Mouse (Mus musculus) lung, embryonic 16.5 days (tissue): ENCODE measurements around the gene Fam19a2. TPM values are rescaled to one million over a fixed set of nuclear protein-coding genes. Genes with fewer than 3 reads are reported as not detected.

Source experiments
- ATAC-seq: fragments of 200-750 bp; cut with Nextera tagmentation; 2 replicates; pipeline ENCODE4 v1.8.0; 2017; ENCODE audit warnings: low read depth, mild to moderate bottlenecking, moderate library complexity
- H3K27ac ChIP-seq: fragments of 300-500 bp; sonication (generic); 2 replicates; pipeline ENCODE4 v1.5.1; 2014; ENCODE audit warnings: mild to moderate bottlenecking, control low read depth, low read length
- H3K27me3 ChIP-seq: fragments of 300-500 bp; sonication (generic); 2 replicates; pipeline ENCODE4 v1.6.1; 2014; ENCODE audit warnings: low read depth, low read length, mixed read lengths; ENCODE audit not compliant: control insufficient read depth, insufficient read depth
- H3K36me3 ChIP-seq: fragments of 300-500 bp; sonication (generic); 2 replicates; pipeline ENCODE4 v1.6.1; 2014; ENCODE audit warnings: low read length; ENCODE audit not compliant: control insufficient read depth, insufficient read depth
- H3K4me1 ChIP-seq: fragments of 300-500 bp; sonication (generic); replicated peaks from 2 replicates; pipeline ENCODE4 v1.6.1; 2014; ENCODE audit warnings: low read length, mixed read lengths; ENCODE audit not compliant: control insufficient read depth, insufficient read depth
- H3K4me2 ChIP-seq: fragments of 300-500 bp; sonication (generic); 2 replicates; pipeline ENCODE4 v1.6.1; 2014; ENCODE audit warnings: low read depth, low read length, control low read depth
- H3K4me3 ChIP-seq: fragments of 300-500 bp; sonication (generic); 2 replicates; pipeline ENCODE4 v1.5.1; 2014; ENCODE audit warnings: mild to moderate bottlenecking, low read length, control low read depth
- H3K9ac ChIP-seq: fragments of 300-500 bp; sonication (generic); 2 replicates; pipeline ENCODE4 v1.6.1; 2014; ENCODE audit warnings: low read length, control low read depth
- H3K9me3 ChIP-seq: fragments of 300-500 bp; sonication (generic); 2 replicates; pipeline ENCODE4 v1.6.1; 2016; ENCODE audit warnings: low read length; ENCODE audit not compliant: control insufficient read depth
- WGBS: fragments of 180-500 bp; shearing (Covaris S2); extraction: QIAGEN DNeasy Blood & Tissue Kit; methylation state at CpG from one replicate; pipeline ENCODE4 v1.1.7; 2014; 5-methylcytosine and 5-hydroxymethylcytosine counted together
- polyA plus RNA-seq: library from polyadenylated mRNA; unstranded; fragments of >200 nt; fragmentation: Nextera tagmentation; extraction: Ambion mirVana; gene quantifications from 2 replicates; pipeline ENCODE4 v1.2.1, GENCODE M21; 2015

The Fam19a2 gene
- polyA plus RNA-seq, 1 experiment from 2014 or later = 1.8 TPM

DNA sequence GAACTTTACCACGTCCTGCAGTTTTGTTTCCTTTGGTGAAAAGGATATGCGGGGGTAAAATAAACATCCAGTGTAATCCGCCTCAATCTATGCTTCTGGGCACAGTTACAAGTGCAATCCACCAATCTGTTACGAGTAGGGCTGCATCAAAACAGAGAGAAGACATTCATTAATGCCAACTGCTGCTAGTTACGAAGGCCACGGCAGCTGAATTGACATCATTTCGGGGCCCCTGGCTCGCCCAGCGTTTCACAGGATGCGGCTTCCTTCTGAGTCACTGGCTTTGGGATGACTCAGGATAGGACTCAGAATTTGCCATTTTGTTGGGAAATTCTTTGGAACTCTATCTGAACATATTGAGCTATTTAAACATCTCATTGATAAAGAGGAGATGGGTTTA, 4.8 kb downstream of the Fam19a2 start:
- 66% methylated on average over 10 of the region's 10 CpGs for WGBS
- peaks cover 22% of the 10 kb centered on the region for H3K27me3 ChIP-seq
- H3K4me2 ChIP-seq = no peak overlapping the region
- H3K36me3 ChIP-seq = no peaks in the 10 kb centered on the region
- ATAC-seq = no peak
- no peak overlapping the region for H3K27ac ChIP-seq
- no peaks in the 10 kb centered on the region for H3K9me3 ChIP-seq
- peaks cover 10% of the 10 kb centered on the region for H3K4me1 ChIP-seq
- H3K4me3 ChIP-seq = no peak overlapping the region
- H3K9ac ChIP-seq = no peak overlapping the region

DNA sequence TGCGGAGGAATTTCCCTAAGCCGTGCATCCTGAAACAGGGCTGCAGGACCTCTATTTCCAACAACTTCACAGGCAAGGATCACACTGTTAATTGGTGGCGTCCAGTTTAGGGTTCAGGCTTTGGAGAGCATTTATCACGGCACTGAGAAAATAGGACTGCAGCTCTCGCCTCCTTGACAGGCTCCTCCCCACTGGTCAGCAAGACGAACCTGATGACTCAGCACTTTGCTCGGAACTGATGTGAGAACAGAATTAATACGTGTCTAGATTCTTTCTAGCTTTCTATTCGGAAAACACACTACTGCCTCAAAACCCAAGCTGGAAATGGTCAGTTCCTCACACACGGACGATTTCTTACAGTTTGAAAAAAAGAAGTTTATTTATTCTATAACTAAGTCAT, 10.8 kb downstream of the Fam19a2 start:
- no peak overlapping the region for H3K9ac ChIP-seq
- H3K27me3 ChIP-seq = no peaks in the 10 kb centered on the region
- H3K4me1 ChIP-seq = no peaks in the 10 kb centered on the region
- WGBS = 42% methylated on average over 11 of the region's 11 CpGs
- no peaks in the 10 kb centered on the region for H3K36me3 ChIP-seq
- H3K9me3 ChIP-seq = no peaks in the 10 kb centered on the region
- H3K4me2 ChIP-seq = no peak overlapping the region
- no peak overlapping the region for H3K4me3 ChIP-seq
- no peak for ATAC-seq
- H3K27ac ChIP-seq = no peak overlapping the region

GRCm38 (mm10) chr10:123307300-123307699, 43.5 kb downstream of the Fam19a2 start:
- no peaks in the 10 kb centered on the region for H3K9me3 ChIP-seq
- H3K36me3 ChIP-seq = no peaks in the 10 kb centered on the region
- ATAC-seq = no peak
- no peak overlapping the region for H3K4me3 ChIP-seq
- H3K4me1 ChIP-seq = no peaks in the 10 kb centered on the region
- no peak overlapping the region for H3K27ac ChIP-seq
- no peak overlapping the region for H3K4me2 ChIP-seq
- no peak overlapping the region for H3K9ac ChIP-seq
- H3K27me3 ChIP-seq = no peaks in the 10 kb centered on the region

DNA sequence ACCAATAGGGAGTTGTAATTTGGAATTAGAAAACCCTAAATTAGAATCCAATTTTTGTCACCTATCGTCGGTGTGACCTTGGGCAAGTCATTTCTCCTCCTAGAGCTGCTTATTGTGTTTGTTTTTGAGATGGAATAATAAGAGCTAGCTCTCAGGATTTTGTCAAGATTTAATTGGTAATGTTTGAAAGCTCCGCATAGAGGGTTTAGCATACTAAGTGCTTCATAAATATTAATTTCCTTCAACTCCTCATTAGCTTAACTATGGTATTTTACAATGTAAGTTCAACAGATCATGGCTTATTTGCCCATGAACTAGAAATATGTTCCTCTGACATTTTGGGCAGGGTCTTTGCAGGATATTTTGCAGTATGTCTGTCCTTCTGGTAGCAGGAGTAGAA, 62.5 kb downstream of the Fam19a2 start:
- Histone ChIP-seq H3K27me3 (no peaks in the 10 kb centered on the region), H3K4me3 (no peak overlapping the region), H3K9ac (no peak overlapping the region), H3K27ac (no peak overlapping the region), H3K36me3 (no peaks in the 10 kb centered on the region), H3K4me2 (no peak overlapping the region), H3K9me3 (no peaks in the 10 kb centered on the region), H3K4me1 (no peaks in the 10 kb centered on the region)
- ATAC-seq = no peak
- 83% methylated on average over 3 of the region's 3 CpGs for WGBS

- Histone ChIP-seq H3K27me3 (no peaks in the 10 kb centered on the region), H3K4me3 (no peak overlapping the region), H3K9me3 (no peaks in the 10 kb centered on the region), H3K27ac (no peak overlapping the region), H3K36me3 (no peaks in the 10 kb centered on the region), H3K9ac (no peak overlapping the region), H3K4me2 (no peak overlapping the region), H3K4me1 (no peaks in the 10 kb centered on the region)
- no peak for ATAC-seq
- WGBS = 59% methylated on average over 5 of the region's 5 CpGs
These were observed 77.5 kb downstream of the Fam19a2 start for GRCm38 (mm10) chr10:123341280-123341679.

DNA sequence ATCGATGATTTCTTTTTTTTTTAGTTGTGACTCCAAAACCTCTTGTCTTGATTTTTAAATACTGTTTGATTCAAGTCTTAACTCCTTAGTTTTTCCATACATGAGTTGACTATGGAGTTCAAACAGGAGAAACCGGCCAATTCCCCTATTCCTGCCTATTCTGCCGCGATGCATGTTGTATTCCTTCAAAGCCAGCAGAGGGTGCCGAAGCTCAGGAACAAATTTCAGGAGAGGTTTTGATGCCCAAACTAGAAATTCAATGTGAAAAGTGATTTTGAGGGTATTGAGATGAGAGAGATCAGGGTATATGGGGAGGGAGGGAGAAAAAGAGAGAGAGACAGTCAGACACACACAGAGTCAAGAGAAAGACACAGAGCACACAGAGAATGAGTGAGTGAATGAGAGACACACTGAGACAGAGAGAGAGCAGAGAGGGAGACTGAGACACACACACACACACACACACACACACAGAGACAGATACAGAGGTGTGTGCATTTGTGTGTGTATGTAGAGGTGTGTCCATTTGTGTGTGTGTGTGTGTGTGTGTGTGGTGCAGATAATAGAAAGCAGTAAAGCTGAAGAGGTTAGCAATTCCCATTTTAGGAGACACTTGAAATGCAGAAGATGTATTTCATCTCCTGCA, 78.9 kb downstream of the Fam19a2 start:
- whole genome bisulfite sequencing = 17% methylated on average over 5 of the region's 5 CpGs
- H3K4me1 ChIP-seq = no peaks in the 10 kb centered on the region
- no peak for ATAC-seq

DNA sequence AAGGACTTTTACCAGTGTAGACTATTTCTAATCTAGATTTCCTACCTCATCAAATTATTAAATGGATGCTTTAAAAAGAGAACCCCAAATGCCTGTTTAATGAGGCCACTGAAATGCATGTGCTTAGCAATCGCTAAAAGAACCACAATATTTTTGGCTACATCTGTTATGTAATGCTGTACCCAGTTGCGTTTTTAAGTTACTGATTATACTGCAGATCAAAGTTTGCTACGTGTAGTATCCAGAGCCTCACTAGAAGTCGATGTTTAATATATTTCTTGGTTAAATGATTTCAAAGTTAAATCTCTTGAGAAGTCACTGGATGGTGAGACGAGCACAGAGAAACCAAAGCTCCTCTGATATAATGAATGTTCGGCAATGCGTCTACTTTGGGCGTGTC, 82.5 kb downstream of the Fam19a2 start:
- Histone ChIP-seq H3K4me3 (no peak overlapping the region), H3K36me3 (no peaks in the 10 kb centered on the region), H3K4me2 (no peak overlapping the region), H3K9ac (no peak overlapping the region), H3K4me1 (no peaks in the 10 kb centered on the region), H3K27me3 (no peaks in the 10 kb centered on the region), H3K9me3 (no peaks in the 10 kb centered on the region), H3K27ac (no peak overlapping the region)
- 91% methylated on average over 8 of the region's 8 CpGs for WGBS
- no peak for ATAC-seq

More for the DNA sequence above, 78.9 kb downstream of the Fam19a2 start:
- Histone ChIP-seq H3K4me2 (no peak overlapping the region), H3K36me3 (no peaks in the 10 kb centered on the region), H3K27me3 (no peaks in the 10 kb centered on the region), H3K9me3 (no peaks in the 10 kb centered on the region), H3K27ac (no peak overlapping the region), H3K9ac (no peak overlapping the region), H3K4me3 (no peak overlapping the region)

GRCm38 (mm10) chr10:123353667-123354066, 89.9 kb downstream of the Fam19a2 start:
- no peak for ATAC-seq
- Histone ChIP-seq H3K36me3 (no peaks in the 10 kb centered on the region), H3K4me2 (no peak overlapping the region), H3K27me3 (no peaks in the 10 kb centered on the region), H3K27ac (no peak overlapping the region), H3K4me1 (no peaks in the 10 kb centered on the region), H3K4me3 (no peak overlapping the region), H3K9ac (no peak overlapping the region), H3K9me3 (no peaks in the 10 kb centered on the region)
- WGBS = 38% methylated on average over 5 of the region's 5 CpGs

GRCm38 (mm10) chr10:123357010-123357409, 93.2 kb downstream of the Fam19a2 start:
- no peaks in the 10 kb centered on the region for H3K36me3 ChIP-seq
- ATAC-seq = no peak
- no peak overlapping the region for H3K9ac ChIP-seq
- H3K27me3 ChIP-seq = no peaks in the 10 kb centered on the region
- H3K9me3 ChIP-seq = no peaks in the 10 kb centered on the region
- no peak overlapping the region for H3K4me2 ChIP-seq
- H3K27ac ChIP-seq = no peak overlapping the region
- H3K4me1 ChIP-seq = no peaks in the 10 kb centered on the region
- H3K4me3 ChIP-seq = no peak overlapping the region
- 83% methylated on average over 6 of the region's 6 CpGs for WGBS

DNA sequence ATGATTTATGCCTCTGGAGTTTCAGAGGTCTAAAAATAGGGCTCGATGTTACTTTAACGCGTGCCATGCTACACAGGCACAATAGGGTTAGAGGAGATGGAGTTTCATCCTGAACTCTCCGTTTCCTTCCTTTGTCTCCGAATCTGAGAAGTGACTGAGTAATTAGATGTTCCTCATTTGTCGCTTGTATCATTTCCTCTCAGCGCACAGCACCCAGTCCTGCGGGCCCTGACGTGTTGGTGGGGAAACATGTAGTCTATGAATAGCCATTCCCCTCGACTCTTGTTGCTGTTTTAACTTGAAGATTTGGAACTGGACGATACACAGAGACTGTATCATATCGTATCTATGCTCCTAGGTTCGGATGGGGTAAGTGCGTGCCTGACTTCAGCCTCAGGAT, 96.7 kb downstream of the Fam19a2 start:
- no peak overlapping the region for H3K4me3 ChIP-seq
- ATAC-seq = peak; percentile 12; the same call in 1 of the 2 replicates
- no peak overlapping the region for H3K27ac ChIP-seq
- WGBS = 68% methylated on average over 14 of the region's 14 CpGs
- H3K27me3 ChIP-seq = no peaks in the 10 kb centered on the region
- no peak overlapping the region for H3K9ac ChIP-seq
- H3K4me1 ChIP-seq = no peaks in the 10 kb centered on the region
- H3K4me2 ChIP-seq = no peak overlapping the region; the same call in 1 of the 2 replicates
- no peaks in the 10 kb centered on the region for H3K36me3 ChIP-seq
- no peaks in the 10 kb centered on the region for H3K9me3 ChIP-seq
